Mouse (Mus musculus) cerebral cortex, adult 2 months (tissue): ENCODE measurements around the gene Aldh6a1.

Experiments used
- WGBS: fragments of 180-500 bp; shearing (Covaris S2); methylation state at CpG from one replicate; pipeline ENCODE4 v1.1.7; 2018; 5-methylcytosine and 5-hydroxymethylcytosine counted together

Gene Aldh6a1

DNA sequence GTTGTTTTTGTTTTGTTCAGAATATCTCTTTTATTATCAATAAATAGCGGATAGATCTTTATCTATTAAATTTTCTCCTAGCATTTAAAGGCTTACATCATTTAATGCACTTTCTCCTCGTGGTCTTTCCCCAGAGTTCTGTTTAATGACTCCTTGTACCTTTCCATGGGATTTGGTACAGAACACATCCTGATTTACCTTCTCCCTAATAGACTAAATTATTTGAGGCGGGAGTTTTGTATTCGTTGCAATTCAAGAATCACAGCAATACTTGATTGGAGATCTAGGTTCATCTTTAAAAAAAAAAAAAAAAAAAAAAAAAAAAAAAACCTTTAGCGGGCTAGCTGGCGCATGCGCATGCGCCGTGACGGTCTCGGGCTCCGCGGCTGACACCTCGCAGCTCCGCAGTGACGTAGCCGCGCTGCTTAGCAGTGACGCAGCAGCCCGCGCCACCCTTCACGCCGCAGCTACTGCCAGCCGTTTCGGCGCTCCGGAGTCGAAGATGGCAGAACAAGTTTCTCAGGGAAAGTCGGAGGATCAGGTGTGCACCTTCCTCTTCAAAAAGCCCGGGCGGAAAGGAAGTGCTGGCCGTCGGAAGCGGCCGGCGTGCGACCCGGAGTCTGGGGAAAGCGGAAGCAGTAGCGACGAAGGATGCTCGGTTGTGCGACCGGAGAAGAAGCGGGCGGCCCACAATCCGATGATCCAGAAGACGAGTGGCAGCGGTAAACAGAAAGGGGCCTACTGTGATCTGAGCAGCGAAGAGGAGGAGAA, 33.8 kb downstream of the Aldh6a1 start, which contains the start of gene Rnf113a2:
Rnf113a2 (plus strand) TSS at position 363 of the 771 bp plus-strand sequence.
- 3% methylated on average over 50 of the region's 50 CpGs for WGBS

- 1% methylated on average over 63 of the region's 63 CpGs for WGBS
Measured at GRCm38 (mm10) chr12:84408819-84409507, 41.8 kb downstream of the Aldh6a1 start, which contains the start of the genes Entpd5 and Bbof1. Gene Entpd5 (minus strand): TSS chr12:84409029. Gene Bbof1 (plus strand): TSS chr12:84409071.

- 2% methylated on average over 49 of the region's 52 CpGs for WGBS
Measured at GRCm38 (mm10) chr12:84407874-84408818, 42.7 kb downstream of the Aldh6a1 start.

DNA sequence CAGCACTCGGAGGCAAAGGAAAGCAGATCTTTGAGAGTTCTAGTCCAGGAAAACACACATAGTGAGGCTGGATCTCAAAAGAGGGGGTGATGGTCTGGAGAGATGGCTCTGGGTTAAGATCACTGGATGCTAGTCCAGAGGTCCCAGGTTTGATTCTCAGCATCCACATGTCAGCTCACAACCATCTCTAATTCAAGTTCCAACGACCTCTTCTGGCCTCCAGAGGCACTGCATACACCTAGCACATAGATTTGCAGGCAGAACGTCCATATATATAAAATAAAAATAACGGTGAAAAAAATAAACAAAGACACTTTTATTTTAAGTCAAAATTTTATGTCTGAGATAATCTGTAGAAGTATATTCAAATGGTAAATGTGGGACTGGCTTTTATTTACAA, 43.5 kb downstream of the Aldh6a1 start:
- WGBS: 60% methylated on average over 4 of the region's 4 CpGs

- 60% methylated on average over 6 of the region's 6 CpGs for WGBS
Measured at GRCm38 (mm10) chr12:84404541-84404940, 46.3 kb downstream of the Aldh6a1 start.

DNA sequence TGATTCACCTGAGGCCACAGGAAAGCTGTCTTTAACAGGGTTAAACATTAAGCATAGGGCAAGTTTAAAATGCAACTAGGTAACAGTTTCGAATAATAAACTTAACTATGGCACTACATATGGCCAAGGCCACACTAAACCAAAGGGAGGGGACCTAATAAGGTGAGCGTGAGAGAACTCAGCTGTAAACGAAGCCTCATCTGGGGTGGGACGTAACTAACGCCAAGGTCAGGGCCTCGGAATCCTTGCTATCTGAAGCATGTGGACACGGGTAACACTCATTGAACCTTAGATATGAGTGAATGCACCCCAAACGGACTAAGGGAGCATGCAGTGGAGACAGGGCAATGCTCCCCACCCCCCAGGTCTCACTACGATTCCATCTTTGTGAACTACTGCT, 47.9 kb downstream of the Aldh6a1 start:
- WGBS: 91% methylated on average over 9 of the region's 9 CpGs

- WGBS: 78% methylated on average over 3 of the region's 3 CpGs
Measured at GRCm38 (mm10) chr12:84400653-84401052, 50.2 kb downstream of the Aldh6a1 start.

- 82% methylated on average over 3 of the region's 3 CpGs for WGBS
Measured at GRCm38 (mm10) chr12:84400068-84400467, 50.7 kb downstream of the Aldh6a1 start.

GRCm38 (mm10) chr12:84399663-84400062, 51.1 kb downstream of the Aldh6a1 start:
- WGBS: 91% methylated on average over 9 of the region's 9 CpGs

DNA sequence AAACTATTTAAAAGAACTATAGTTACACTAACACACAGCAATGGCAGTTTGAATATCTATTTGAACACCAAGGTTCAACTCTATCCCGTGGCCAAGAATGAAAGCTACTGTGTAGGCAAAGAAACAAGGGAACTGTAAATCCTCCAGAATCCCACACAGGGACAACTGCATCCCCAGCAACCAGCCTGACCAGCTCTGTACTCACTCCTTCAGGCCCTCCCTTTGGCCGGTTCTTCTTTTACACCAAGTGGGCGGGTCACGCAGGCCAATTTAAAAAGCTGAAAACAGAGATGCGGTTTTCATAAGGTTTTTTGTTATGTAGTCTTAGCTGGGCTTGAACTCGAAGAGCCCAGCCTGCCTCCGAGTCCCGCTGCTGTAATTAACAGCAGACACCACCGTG, 51.7 kb downstream of the Aldh6a1 start:
- WGBS: 80% methylated on average over 9 of the region's 9 CpGs

- WGBS: 86% methylated on average over 5 of the region's 5 CpGs
Measured at GRCm38 (mm10) chr12:84398629-84399028, 52.2 kb downstream of the Aldh6a1 start.

GRCm38 (mm10) chr12:84396947-84397679, 53.7 kb downstream of the Aldh6a1 start:
- 95% methylated on average over 14 of the region's 14 CpGs for WGBS

- WGBS: 91% methylated on average over 5 of the region's 5 CpGs
Measured at GRCm38 (mm10) chr12:84393847-84394246, 57.0 kb downstream of the Aldh6a1 start.

GRCm38 (mm10) chr12:84392681-84393080, 58.1 kb downstream of the Aldh6a1 start:
- 99% methylated on average over 4 of the region's 4 CpGs for WGBS

- 88% methylated on average over 6 of the region's 6 CpGs for WGBS
Measured at GRCm38 (mm10) chr12:84390336-84390735, 60.5 kb downstream of the Aldh6a1 start.

- WGBS: 70% methylated on average over 14 of the region's 14 CpGs
Measured at GRCm38 (mm10) chr12:84388774-84389400, 61.9 kb downstream of the Aldh6a1 start.

DNA sequence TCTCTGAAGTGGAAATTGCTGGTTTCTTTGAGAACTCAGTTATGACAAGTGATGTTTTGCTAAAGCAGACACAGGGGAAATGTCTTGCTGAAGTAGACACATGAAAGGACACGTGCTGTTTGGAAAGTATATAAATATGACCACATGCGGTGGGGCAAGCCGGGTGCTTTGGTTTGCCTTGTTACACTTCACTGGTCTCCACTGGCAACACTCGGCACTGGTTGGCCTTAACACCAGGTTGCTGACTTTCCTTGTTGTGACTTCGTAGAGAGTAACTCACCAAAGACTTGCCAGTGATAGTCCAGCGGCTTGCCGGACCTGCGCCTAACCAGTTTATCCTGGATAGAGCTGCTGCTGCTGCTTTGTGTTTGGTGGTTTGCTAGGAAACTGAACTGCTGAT, 62.7 kb downstream of the Aldh6a1 start:
- WGBS: 78% methylated on average over 8 of the region's 8 CpGs

GRCm38 (mm10) chr12:84385408-84385807, 65.4 kb downstream of the Aldh6a1 start:
- WGBS: 89% methylated on average over 4 of the region's 4 CpGs

GRCm38 (mm10) chr12:84384644-84385081, 66.1 kb downstream of the Aldh6a1 start:
- WGBS: 60% methylated on average over 5 of the region's 5 CpGs

GRCm38 (mm10) chr12:84382369-84382768, 68.4 kb downstream of the Aldh6a1 start:
- WGBS: 91% methylated on average over 4 of the region's 4 CpGs
